Mouse (Mus musculus) liver, embryonic 14.5 days (tissue): ENCODE data around the gene D230025D16Rik.

Experiments
- CTCF ChIP-seq: IDR thresholded peaks from 2 replicates; pipeline ENCODE4 v1.5.1; 2016; ENCODE audit warnings: antibody characterized with exemption, low read depth, control low read depth
- EP300 ChIP-seq: IDR thresholded peaks from 2 replicates; pipeline ENCODE4 v1.6.1; 2016; ENCODE audit warnings: antibody characterized with exemption, low read depth

DNA sequence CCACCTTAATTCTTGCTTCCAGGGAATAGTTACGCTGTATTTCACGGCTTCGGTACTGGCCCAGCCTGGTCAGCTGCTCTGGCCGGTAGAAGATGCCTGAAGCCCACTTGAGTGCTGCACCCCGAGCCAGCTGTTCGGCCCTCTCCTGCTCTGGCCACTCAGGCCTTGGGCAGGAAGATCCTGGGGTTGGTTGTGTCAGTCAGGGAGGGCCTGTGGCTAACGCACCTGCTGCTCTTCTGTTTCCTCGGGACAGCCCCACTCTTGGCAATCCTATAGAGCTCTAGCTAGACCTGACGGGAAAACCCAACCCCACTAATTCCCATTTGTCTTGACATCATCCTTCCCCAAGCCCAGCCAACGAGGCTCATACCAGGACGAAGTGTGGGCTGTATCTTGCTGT, 70.3 kb downstream of the D230025D16Rik start:
- TF ChIP-seq CTCF (no peak), EP300 (no peak)
